Mouse (Mus musculus): ENCODE data around the gene Nubp2. TPM values are rescaled to one million over a fixed set of nuclear protein-coding genes. Genes with fewer than 3 reads are reported as not detected.

Nubp2 gene
- total RNA-seq, 2 experiments from 2014 or later, result 19.9 to 21.8 TPM

DNA sequence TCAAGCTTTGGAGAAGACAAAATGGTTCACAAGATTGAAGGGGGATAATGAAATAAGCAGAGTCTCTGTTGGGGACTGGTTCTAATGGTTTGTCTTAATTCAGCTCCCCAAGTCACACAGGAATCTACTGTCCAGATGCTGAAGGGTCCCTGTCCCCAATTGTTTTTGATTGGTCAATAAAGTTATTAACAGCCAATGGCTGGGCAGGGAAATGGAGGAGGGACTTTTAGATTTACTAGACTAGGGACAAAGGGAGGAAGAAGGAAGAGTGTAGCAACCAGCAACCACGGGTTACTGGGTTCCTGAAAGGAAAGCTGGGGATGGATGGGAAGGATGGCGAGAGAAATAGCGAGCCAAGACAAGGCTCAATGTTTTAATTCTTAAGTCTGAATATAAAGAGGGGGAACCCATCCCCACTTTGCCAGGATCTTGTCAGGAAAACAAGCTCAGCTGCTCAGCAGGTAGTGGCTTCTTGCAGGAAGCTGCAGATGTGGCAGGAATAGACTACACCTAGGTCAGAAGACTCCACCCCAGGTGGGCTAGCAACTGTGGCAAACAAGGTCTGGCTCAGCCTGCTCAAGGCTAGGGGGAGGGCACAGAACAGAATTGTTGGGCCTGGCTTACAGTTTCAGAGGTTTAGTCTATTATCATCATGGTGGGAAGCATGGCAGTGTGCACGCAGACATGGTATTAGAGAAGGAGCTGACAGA lies 12.3 kb downstream of the Nubp2 start:
- intact Hi-C loops (cut with DNase I), result no loop called here

GRCm38 (mm10) chr17:24867914-24868313 lies 18.2 kb downstream of the Nubp2 start:
- intact Hi-C loops (cut with DNase I), result no loop called here
- DNase-seq, result no peak

More for the DNA sequence above, 12.3 kb downstream of the Nubp2 start:
- DNase-seq, result no peak

GRCm38 (mm10) chr17:24865776-24866175 lies 20.4 kb downstream of the Nubp2 start, which contains the start of gene Igfals:
Gene Igfals (plus strand): TSS chr17:24865997.
- DNase-seq, result no peak

DNA sequence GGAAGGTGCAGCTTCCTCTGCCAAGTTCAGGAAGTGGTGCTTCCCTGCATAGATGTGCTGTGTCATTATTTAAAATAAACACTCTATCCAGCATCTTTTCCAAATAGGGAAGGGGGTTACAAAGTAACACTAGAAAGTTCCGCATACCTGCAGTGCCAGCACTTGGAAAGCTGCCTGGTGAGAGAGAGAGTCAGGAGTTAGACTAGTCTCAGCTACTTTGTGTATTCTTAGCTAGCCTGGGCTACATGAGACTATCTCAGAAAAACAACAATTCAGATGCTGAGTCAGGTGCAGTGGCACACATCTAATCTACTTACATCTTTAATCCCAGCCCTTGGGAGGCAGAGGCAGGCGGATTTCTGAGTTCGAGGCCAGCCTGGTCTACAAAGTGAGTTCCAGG lies 24.4 kb downstream of the Nubp2 start:
- DNase-seq, result no peak
- intact Hi-C loops (cut with DNase I), result no loop called here

More at GRCm38 (mm10) chr17:24865776-24866175, 20.4 kb downstream of the Nubp2 start, which contains the start of gene Igfals:
- intact Hi-C loops (cut with DNase I), result no loop called here

DNA sequence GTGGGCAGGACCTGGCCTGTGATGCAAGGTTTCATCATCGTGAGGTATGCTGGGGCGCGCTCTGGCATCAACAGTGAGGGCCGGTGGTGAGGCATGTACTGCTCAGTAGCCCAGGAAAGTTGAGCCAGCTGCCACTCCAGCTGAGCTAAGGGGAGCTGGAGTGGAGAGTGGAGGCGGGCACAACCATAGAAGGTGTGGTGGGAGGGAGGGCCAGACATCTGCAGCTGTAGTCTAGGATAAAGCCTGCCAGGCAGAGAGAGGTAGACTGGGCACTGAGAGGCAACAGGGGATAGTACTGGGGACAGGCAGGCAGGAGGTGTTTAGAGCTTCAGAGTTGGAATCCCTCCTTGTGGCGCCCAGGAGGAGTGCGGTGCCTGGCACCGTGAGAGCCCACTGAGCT lies 26.1 kb downstream of the Nubp2 start:
- DNase-seq, result no peak
- intact Hi-C loops (cut with DNase I), result no loop called here

GRCm38 (mm10) chr17:24858967-24859366 lies 27.2 kb downstream of the Nubp2 start:
- intact Hi-C loops (cut with DNase I), result no loop called here
- DNase-seq, result no peak

DNA sequence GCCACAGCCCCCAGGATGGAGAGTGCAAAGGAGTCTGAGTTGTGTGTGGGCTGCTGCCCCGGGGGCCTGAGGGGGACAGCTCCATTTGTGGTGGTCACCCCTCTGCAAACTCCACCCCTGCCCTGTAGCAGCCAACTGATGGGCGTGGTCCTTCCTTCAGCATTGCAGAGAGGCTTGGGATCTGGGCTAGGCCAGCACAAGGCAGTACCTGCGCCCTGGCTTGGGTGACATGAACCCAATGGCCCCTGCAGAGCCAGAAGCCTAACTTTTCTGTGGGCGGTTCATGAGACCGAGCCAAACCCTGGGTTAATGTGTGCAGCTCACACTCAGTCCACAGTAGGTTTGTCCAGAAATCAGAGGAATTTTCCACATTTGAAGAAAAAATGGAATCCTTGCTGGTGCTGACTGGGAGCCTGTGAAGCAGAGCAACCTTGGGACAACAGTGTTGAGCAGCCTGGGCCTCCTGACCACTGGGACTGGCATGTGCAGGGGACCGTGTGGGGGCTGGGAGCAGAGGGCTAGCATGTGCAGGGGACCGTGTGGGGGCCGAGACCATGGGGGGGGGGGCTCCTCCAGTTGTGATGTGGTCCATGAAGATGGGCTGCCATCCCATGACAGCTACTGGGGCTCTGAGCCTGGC lies 28.2 kb downstream of the Nubp2 start:
- no peak for DNase-seq
- intact Hi-C loops (cut with DNase I), result no loop called here

GRCm38 (mm10) chr17:24856589-24856988 lies 29.6 kb downstream of the Nubp2 start:
- intact Hi-C loops (cut with DNase I), result no loop called here
- no peak for DNase-seq

DNA sequence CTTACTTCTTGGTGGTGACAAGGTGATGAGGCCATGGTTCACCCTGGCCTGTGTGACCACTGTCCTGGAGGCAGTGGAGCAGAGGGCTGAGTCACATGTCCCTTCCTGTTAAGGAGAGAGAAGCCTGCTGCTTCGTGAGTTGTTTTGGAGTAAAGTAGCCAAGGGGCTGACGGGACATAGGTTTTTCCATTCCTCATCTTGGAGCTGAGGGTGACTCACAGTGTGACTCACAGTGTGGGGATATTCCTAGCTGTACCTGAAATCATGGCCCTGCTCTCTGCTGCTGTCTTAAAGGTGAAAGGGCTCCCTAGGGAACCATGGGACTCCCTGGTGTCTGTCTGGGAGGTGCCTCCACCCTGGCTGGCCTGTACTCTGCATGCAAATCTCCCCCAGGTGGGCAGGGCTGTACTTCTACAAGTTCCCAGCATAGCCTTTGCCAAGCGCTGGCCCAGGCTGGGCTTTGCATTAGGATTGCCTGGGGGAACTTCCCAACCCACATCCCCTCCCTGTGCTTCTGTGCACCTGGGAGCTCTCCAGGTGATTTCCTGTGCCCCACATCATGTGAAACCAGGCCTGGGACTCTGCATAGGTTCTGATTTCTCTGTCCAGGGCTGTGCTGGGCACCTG lies 30.2 kb downstream of the Nubp2 start:
- no peak for DNase-seq
- intact Hi-C loops (cut with DNase I), result no loop called here

GRCm38 (mm10) chr17:24851381-24852125 lies 34.6 kb downstream of the Nubp2 start:
- DNase-seq, result no peak
- intact Hi-C loops (cut with DNase I), result no loop called here

- intact Hi-C loops (cut with DNase I), result no loop called here
- no peak for DNase-seq
Observed at GRCm38 (mm10) chr17:24850773-24851127, 35.4 kb downstream of the Nubp2 start.

GRCm38 (mm10) chr17:24850065-24850772 lies 35.9 kb downstream of the Nubp2 start, which contains the start of gene Fahd1:
Gene Fahd1 (minus strand): TSS chr17:24850364.
- intact Hi-C loops (cut with DNase I), result no loop called here
- DNase-seq, result peak; percentile 91 to 94

DNA sequence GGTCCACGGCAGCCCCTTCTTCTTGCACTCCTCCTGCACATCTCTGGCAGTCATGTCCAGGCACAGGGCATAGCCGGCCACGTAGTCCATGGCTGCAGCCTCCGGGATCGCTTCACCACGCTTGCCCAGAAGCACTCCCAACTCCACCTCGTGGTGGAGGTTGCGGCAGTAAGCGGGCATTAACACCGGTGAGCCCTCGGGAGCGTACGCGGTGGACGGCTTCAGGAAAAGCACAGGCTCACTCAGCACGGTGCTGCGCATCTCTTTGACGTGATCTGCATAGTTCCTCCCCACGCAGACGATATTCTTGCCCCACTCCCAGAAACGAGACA lies 36.5 kb downstream of the Nubp2 start:
- intact Hi-C loops (cut with DNase I), result no loop called here
- DNase-seq, result no peak

DNA sequence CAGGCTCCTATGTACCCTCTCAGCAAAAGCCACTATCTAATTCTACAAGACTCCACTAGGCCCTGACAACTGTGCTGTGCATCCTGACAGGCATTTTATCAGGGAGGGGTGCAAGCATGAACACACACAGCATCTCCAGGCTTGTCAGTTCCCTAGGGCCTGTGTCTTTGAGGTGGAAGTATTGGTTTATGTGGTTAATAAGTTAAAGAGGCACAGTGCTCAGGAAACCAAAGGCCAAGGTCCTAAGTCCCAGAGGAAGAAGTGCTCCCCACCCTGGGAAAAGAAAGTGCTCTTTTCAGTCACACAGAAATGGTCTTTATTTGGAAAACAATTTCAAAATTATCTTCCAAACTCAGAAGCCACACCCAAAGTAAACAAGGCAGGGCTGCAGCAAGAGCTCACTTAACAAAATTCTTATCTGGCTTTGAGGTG lies 37.5 kb downstream of the Nubp2 start:
- no peak for DNase-seq
- intact Hi-C loops (cut with DNase I), result no loop called here

DNA sequence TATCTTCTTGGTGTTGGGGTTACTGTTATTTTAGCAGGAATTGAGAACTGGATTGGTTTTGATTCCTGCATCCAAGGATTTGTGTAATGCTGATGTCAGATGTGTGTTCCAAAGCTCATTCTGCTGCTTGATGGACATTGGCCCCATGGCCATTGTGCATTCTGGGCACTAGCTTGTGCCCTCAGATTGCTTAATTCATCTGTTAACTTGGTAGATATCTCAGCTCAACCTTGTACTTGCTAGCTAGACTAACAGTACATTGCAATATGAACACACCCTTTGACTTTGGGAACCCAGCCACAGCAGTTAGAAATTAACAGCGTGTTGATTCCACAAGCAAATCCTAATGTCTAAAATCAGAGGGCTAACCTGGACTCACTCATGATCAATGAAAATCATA lies 38.8 kb downstream of the Nubp2 start:
- intact Hi-C loops (cut with DNase I), result no loop called here
- DNase-seq, result no peak

DNA sequence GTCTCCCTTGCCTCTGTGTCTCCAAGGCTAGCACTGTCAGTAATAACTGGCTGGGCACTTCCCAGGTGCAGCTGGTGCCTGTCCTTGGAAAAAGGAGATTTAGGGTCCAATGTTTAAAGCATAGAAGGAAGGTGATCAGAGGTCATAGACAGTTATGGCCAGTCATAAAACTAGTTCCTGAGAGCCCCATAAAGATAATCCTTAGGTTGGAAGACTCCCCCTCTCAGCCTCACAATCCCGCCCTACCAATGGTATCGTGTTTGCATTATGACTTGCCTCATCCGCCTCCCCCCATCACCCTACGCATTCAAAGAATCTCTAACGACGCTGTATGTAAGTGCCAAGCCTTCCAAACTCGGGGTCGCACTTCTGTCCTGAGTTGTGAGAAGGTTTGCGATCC lies 41.6 kb downstream of the Nubp2 start:
- no peak for DNase-seq
- intact Hi-C loops (cut with DNase I), result no loop called here

- no peak for DNase-seq
- intact Hi-C loops (cut with DNase I), result no loop called here
Observed at GRCm38 (mm10) chr17:24842631-24843030, 43.5 kb downstream of the Nubp2 start.

GRCm38 (mm10) chr17:24841133-24841532 lies 45.0 kb downstream of the Nubp2 start:
- DNase-seq, result no peak
- intact Hi-C loops (cut with DNase I), result no loop called here

GRCm38 (mm10) chr17:24840341-24840740 lies 45.8 kb downstream of the Nubp2 start:
- no peak for DNase-seq
- intact Hi-C loops (cut with DNase I), result no loop called here

DNA sequence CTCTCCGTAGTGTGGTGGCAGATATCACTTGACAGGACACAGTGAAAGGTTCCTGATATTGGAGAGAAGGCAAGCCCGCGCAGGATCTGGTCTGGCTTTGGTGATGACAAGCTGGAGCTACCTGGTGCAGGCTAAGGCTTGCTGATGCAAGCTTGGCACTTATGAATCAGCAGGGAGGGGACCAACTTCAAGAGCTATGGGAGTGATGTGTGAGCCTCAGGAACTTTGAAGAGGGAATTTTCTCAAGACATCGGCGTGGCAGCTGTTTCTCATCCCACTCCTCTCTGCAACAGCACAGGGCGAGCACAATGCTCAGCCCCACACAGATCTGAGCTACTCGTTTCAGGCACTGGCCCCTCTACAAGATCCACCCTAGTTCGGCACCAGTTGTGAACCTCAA lies 46.3 kb downstream of the Nubp2 start, which contains the start of gene Hagh:
TSS of gene Hagh (plus strand) at position 302 of the 400 bp plus-strand sequence.
- DNase-seq, result no peak
- intact Hi-C loops (cut with DNase I), result no loop called here

Measured in heart, postnatal 14 days (tissue).